Mouse (Mus musculus): ENCODE measurements at regions not wholly inside any gene's neighbourhood (a gene's known extent, or its start where the extent isn't known, plus 50 kb on each side); places are given as distances from the start of the nearest gene placed in this dataset.

GRCm38 (mm10) chr17:45341573-45341972 is 92.0 kb downstream of the Cdc5l start:
- H3K4me3 ChIP-seq: no peak overlapping the region
- H3K9me3 ChIP-seq: 0 out of 2 replicates have a peak, but pooled peaks cover 4% of the 10 kb centered on the region
- H3K4me1 ChIP-seq: no peaks in the 10 kb centered on the region
- no peak overlapping the region for H3K9ac ChIP-seq
- H3K27ac ChIP-seq: no peak overlapping the region
- H3K4me2 ChIP-seq (replicated peaks): no peak overlapping the region
- WGBS: 66% methylated on average over 6 of the region's 6 CpGs
- no peak for ATAC-seq (ENCODE audit: low FRiP score, low read depth)
- H3K27me3 ChIP-seq (replicated peaks): no peaks in the 10 kb centered on the region
- H3K36me3 ChIP-seq: no peaks in the 10 kb centered on the region

- no peak overlapping the region for H3K27ac ChIP-seq
- H3K4me3 ChIP-seq: no peak overlapping the region
- H3K9me3 ChIP-seq: 0 out of 2 replicates have a peak, but pooled peaks cover 4% of the 10 kb centered on the region
- no peak overlapping the region for H3K4me2 ChIP-seq (replicated peaks)
- no peaks in the 10 kb centered on the region for H3K36me3 ChIP-seq
- no peaks in the 10 kb centered on the region for H3K27me3 ChIP-seq (replicated peaks)
- no peak for ATAC-seq (ENCODE audit: low FRiP score, low read depth)
- H3K4me1 ChIP-seq: no peaks in the 10 kb centered on the region
- no peak overlapping the region for H3K9ac ChIP-seq
- WGBS: 71% methylated on average over 4 of the region's 4 CpGs
Observed at GRCm38 (mm10) chr17:45340851-45341250, 92.7 kb downstream of the Cdc5l start.

GRCm38 (mm10) chr17:45339226-45339625 is 94.3 kb downstream of the Cdc5l start:
- no peak overlapping the region for H3K27ac ChIP-seq
- H3K27me3 ChIP-seq (replicated peaks): no peaks in the 10 kb centered on the region
- H3K4me3 ChIP-seq: no peak overlapping the region
- ATAC-seq (ENCODE audit: low FRiP score, low read depth): no peak
- no peaks in the 10 kb centered on the region for H3K4me1 ChIP-seq
- no peak overlapping the region for H3K4me2 ChIP-seq (replicated peaks)
- no peak overlapping the region for H3K9ac ChIP-seq
- WGBS: 73% methylated on average over 11 of the region's 11 CpGs
- no peaks in the 10 kb centered on the region for H3K36me3 ChIP-seq
- H3K9me3 ChIP-seq: 0 out of 2 replicates have a peak, but pooled peaks cover 3% of the 10 kb centered on the region

GRCm38 (mm10) chr17:45338086-45338485 is 95.5 kb downstream of the Cdc5l start:
- Histone ChIP-seq H3K27ac (no peak overlapping the region), H3K4me2 (replicated peaks) (no peak overlapping the region), H3K9ac (no peak overlapping the region), H3K4me3 (no peak overlapping the region), H3K27me3 (replicated peaks) (no peaks in the 10 kb centered on the region), H3K9me3 (no peaks in the 10 kb centered on the region), H3K4me1 (no peaks in the 10 kb centered on the region), H3K36me3 (no peaks in the 10 kb centered on the region)
- WGBS: 89% methylated on average over 4 of the region's 4 CpGs
- no peak for ATAC-seq (ENCODE audit: low FRiP score, low read depth)

- Histone ChIP-seq H3K27ac (no peak overlapping the region), H3K4me2 (replicated peaks) (no peak overlapping the region), H3K9ac (no peak overlapping the region), H3K27me3 (replicated peaks) (no peaks in the 10 kb centered on the region), H3K4me3 (no peak overlapping the region), H3K9me3 (no peaks in the 10 kb centered on the region), H3K36me3 (no peaks in the 10 kb centered on the region), H3K4me1 (peaks cover 4% of the 10 kb centered on the region)
- 84% methylated on average over 9 of the region's 9 CpGs for WGBS
- ATAC-seq (ENCODE audit: low FRiP score, low read depth): peak; percentile 41; the same call in 1 of the 2 replicates
Observed at GRCm38 (mm10) chr17:45335586-45336151, 97.9 kb downstream of the Cdc5l start.

GRCm38 (mm10) chr17:45334732-45335381 is 98.7 kb downstream of the Cdc5l start:
- Histone ChIP-seq H3K9ac (no peak overlapping the region), H3K4me1 (peaks cover 4% of the 10 kb centered on the region), H3K27me3 (replicated peaks) (no peaks in the 10 kb centered on the region), H3K4me3 (no peak overlapping the region), H3K9me3 (no peaks in the 10 kb centered on the region), H3K4me2 (replicated peaks) (no peak overlapping the region), H3K36me3 (no peaks in the 10 kb centered on the region), H3K27ac (no peak overlapping the region)
- no peak for ATAC-seq (ENCODE audit: low FRiP score, low read depth)
- 72% methylated on average over 13 of the region's 13 CpGs for WGBS

- Histone ChIP-seq H3K4me3 (no peak overlapping the region), H3K9ac (no peak overlapping the region), H3K27ac (no peak overlapping the region), H3K9me3 (no peaks in the 10 kb centered on the region), H3K4me1 (peaks cover 4% of the 10 kb centered on the region), H3K4me2 (replicated peaks) (no peak overlapping the region), H3K27me3 (replicated peaks) (no peaks in the 10 kb centered on the region), H3K36me3 (no peaks in the 10 kb centered on the region)
- no peak for ATAC-seq (ENCODE audit: low FRiP score, low read depth)
- 64% methylated on average over 12 of the region's 12 CpGs for WGBS
Observed at GRCm38 (mm10) chr17:45332321-45332720, 101.2 kb downstream of the Cdc5l start.

- H3K4me2 ChIP-seq (replicated peaks): no peak overlapping the region
Observed at GRCm38 (mm10) chr17:45329241-45329640, 104.3 kb downstream of the Cdc5l start.

GRCm38 (mm10) chr17:45326726-45327125 is 106.8 kb downstream of the Cdc5l start:
- Histone ChIP-seq H3K4me2 (replicated peaks) (no peak overlapping the region), H3K9ac (no peak overlapping the region), H3K27ac (no peak overlapping the region), H3K4me3 (no peak overlapping the region), H3K27me3 (replicated peaks) (no peaks in the 10 kb centered on the region), H3K9me3 (no peaks in the 10 kb centered on the region), H3K36me3 (no peaks in the 10 kb centered on the region), H3K4me1 (peaks cover 3% of the 10 kb centered on the region; the same call in 1 of the 2 replicates)
- no peak for ATAC-seq (ENCODE audit: low FRiP score, low read depth)
- 61% methylated on average over 10 of the region's 10 CpGs for WGBS

More at GRCm38 (mm10) chr17:45329241-45329640, 104.3 kb downstream of the Cdc5l start:
- Histone ChIP-seq H3K36me3 (no peaks in the 10 kb centered on the region), H3K4me3 (no peak overlapping the region), H3K27ac (no peak overlapping the region), H3K4me1 (peaks cover 7% of the 10 kb centered on the region), H3K9me3 (no peaks in the 10 kb centered on the region), H3K27me3 (replicated peaks) (no peaks in the 10 kb centered on the region), H3K9ac (no peak overlapping the region)
- no peak for ATAC-seq (ENCODE audit: low FRiP score, low read depth)
- WGBS: 38% methylated on average over 9 of the region's 9 CpGs

GRCm38 (mm10) chr17:45326173-45326572 is 107.4 kb downstream of the Cdc5l start:
- no peak for ATAC-seq (ENCODE audit: low FRiP score, low read depth)
- H3K36me3 ChIP-seq: no peaks in the 10 kb centered on the region
- H3K4me1 ChIP-seq: peaks cover 3% of the 10 kb centered on the region; the same call in 1 of the 2 replicates
- no peaks in the 10 kb centered on the region for H3K27me3 ChIP-seq (replicated peaks)
- no peak overlapping the region for H3K27ac ChIP-seq
- no peak overlapping the region for H3K4me2 ChIP-seq (replicated peaks)
- 85% methylated on average over 7 of the region's 7 CpGs for WGBS
- no peak overlapping the region for H3K9ac ChIP-seq
- H3K4me3 ChIP-seq: no peak overlapping the region
- no peaks in the 10 kb centered on the region for H3K9me3 ChIP-seq

GRCm38 (mm10) chr17:45322842-45323241 is 110.7 kb downstream of the Cdc5l start:
- WGBS: 76% methylated on average over 8 of the region's 8 CpGs
- H3K36me3 ChIP-seq: no peaks in the 10 kb centered on the region
- no peak for ATAC-seq (ENCODE audit: low FRiP score, low read depth)
- no peak overlapping the region for H3K27ac ChIP-seq
- no peak overlapping the region for H3K9ac ChIP-seq
- H3K27me3 ChIP-seq (replicated peaks): no peaks in the 10 kb centered on the region
- H3K4me2 ChIP-seq (replicated peaks): no peak overlapping the region
- peaks cover 11% of the 10 kb centered on the region for H3K4me1 ChIP-seq
- H3K4me3 ChIP-seq: no peak overlapping the region
- H3K9me3 ChIP-seq: no peaks in the 10 kb centered on the region

- Histone ChIP-seq H3K9me3 (no peaks in the 10 kb centered on the region), H3K27ac (no peak overlapping the region), H3K27me3 (replicated peaks) (no peaks in the 10 kb centered on the region), H3K4me3 (no peak overlapping the region), H3K9ac (no peak overlapping the region), H3K36me3 (no peaks in the 10 kb centered on the region), H3K4me2 (replicated peaks) (no peak overlapping the region), H3K4me1 (peaks cover 8% of the 10 kb centered on the region)
- ATAC-seq (ENCODE audit: low FRiP score, low read depth): no peak
- 64% methylated on average over 7 of the region's 7 CpGs for WGBS
Observed at GRCm38 (mm10) chr17:45320074-45320473, 113.5 kb downstream of the Cdc5l start.
